Mouse (Mus musculus) lung, embryonic 15.5 days (tissue): Measurements from ENCODE around the gene Rims1. TPM values are rescaled to one million over a fixed set of nuclear protein-coding genes. Genes with fewer than 3 reads are reported as not detected.

Source experiments
- ATAC-seq: fragments of 200-750 bp; cut with Nextera tagmentation; 2 replicates; pipeline ENCODE4 v1.8.0; 2017; ENCODE audit warnings: moderate number of reproducible peaks, borderline replicate concordance; ENCODE audit not compliant: low FRiP score, low TSS enrichment; ENCODE audit errors: extremely low read depth
- H3K27ac ChIP-seq: fragments of 300-500 bp; sonication (generic); 2 replicates; pipeline ENCODE4 v1.5.1; 2015; ENCODE audit warnings: moderate library complexity, mild to moderate bottlenecking, inconsistent platforms
- H3K27me3 ChIP-seq: fragments of 300-500 bp; sonication (generic); 2 replicates; pipeline ENCODE4 v1.6.1; 2015; ENCODE audit warnings: inconsistent platforms
- H3K36me3 ChIP-seq: fragments of 300-500 bp; sonication (generic); 2 replicates; pipeline ENCODE4 v1.6.1; 2015; ENCODE audit warnings: inconsistent platforms
- H3K4me1 ChIP-seq: fragments of 300-500 bp; sonication (generic); 2 replicates; pipeline ENCODE4 v1.6.1; 2015; ENCODE audit warnings: inconsistent platforms
- H3K4me2 ChIP-seq: fragments of 300-500 bp; sonication (generic); 2 replicates; pipeline ENCODE4 v1.6.1; 2015; ENCODE audit warnings: inconsistent platforms, mild to moderate bottlenecking, moderate library complexity
- H3K4me3 ChIP-seq: fragments of 300-500 bp; sonication (generic); 2 replicates; pipeline ENCODE4 v1.5.1; 2015; ENCODE audit warnings: mild to moderate bottlenecking, inconsistent platforms
- H3K9ac ChIP-seq: fragments of 300-500 bp; sonication (generic); 2 replicates; pipeline ENCODE4 v1.6.1; 2015; ENCODE audit warnings: inconsistent platforms
- H3K9me3 ChIP-seq: fragments of 300-500 bp; sonication (generic); 2 replicates; pipeline ENCODE4 v1.6.1; 2016; ENCODE audit warnings: inconsistent platforms
- WGBS: fragments of 180-500 bp; shearing (Covaris S2); methylation state at CpG from one replicate; pipeline ENCODE4 v1.1.7; 2015; 5-methylcytosine and 5-hydroxymethylcytosine counted together
- polyA plus RNA-seq: library from polyadenylated mRNA; unstranded; fragments of >200 nt; fragmentation: Nextera tagmentation; extraction: Ambion mirVana; gene quantifications from 2 replicates; pipeline ENCODE4 v1.2.1, GENCODE M21; 2015

The Rims1 gene
- polyA plus RNA-seq, 1 experiment from 2014 or later = 2.2 TPM

DNA sequence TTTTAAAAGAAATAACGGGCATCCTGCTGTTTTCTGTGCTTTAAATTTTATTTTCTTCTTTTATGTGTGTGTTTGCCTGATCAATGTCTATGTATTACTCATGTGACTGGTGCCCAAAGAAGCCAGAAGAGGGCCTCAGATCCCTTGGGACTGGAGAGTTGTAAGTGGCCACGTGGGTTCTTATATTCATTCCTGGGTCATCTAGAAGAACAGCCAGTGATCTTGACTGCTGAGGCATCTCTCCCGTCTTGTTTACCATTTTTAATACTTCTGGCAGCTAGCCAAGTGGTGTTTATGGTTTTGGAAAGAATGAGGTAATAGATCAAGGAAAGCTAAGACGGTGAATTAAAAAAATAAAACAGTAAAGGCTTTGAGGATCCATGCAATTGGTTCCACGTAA, 178.8 kb downstream of the Rims1 start:
- Histone ChIP-seq H3K36me3 (no peaks in the 10 kb centered on the region), H3K4me1 (no peaks in the 10 kb centered on the region; the same call in 1 of the 2 replicates), H3K27me3 (no peaks in the 10 kb centered on the region), H3K4me3 (no peak overlapping the region), H3K9ac (no peak overlapping the region), H3K4me2 (no peak overlapping the region), H3K9me3 (no peaks in the 10 kb centered on the region), H3K27ac (no peak overlapping the region)
- no peak for ATAC-seq
- 20% methylated on average over 5 of the region's 5 CpGs for WGBS

DNA sequence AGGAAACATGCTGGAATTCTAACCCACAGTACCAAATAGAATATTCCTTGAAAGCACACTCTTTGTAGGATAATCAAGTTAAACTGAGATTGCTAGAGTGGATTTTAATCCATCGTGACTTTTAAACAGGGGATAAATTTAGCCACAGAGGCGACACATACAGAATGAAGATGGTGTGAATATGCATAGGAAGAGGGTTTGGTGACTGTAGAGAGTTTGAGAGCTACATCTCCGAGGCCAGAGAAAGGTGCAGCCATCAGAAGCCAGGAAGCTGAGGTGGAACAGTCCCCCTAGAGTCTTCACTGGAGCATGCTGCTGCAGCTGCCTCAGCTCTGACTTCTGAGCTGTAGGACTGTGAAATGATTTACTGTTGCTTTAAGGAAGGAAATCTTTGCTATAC, 179.5 kb downstream of the Rims1 start:
- H3K4me3 ChIP-seq = no peak overlapping the region
- ATAC-seq = no peak
- H3K27me3 ChIP-seq = no peaks in the 10 kb centered on the region
- H3K27ac ChIP-seq = no peak overlapping the region
- H3K4me1 ChIP-seq = no peaks in the 10 kb centered on the region; the same call in 1 of the 2 replicates
- H3K9ac ChIP-seq = no peak overlapping the region
- 60% methylated on average over 3 of the region's 3 CpGs for WGBS
- H3K9me3 ChIP-seq = no peaks in the 10 kb centered on the region
- H3K36me3 ChIP-seq = no peaks in the 10 kb centered on the region
- H3K4me2 ChIP-seq = no peak overlapping the region

DNA sequence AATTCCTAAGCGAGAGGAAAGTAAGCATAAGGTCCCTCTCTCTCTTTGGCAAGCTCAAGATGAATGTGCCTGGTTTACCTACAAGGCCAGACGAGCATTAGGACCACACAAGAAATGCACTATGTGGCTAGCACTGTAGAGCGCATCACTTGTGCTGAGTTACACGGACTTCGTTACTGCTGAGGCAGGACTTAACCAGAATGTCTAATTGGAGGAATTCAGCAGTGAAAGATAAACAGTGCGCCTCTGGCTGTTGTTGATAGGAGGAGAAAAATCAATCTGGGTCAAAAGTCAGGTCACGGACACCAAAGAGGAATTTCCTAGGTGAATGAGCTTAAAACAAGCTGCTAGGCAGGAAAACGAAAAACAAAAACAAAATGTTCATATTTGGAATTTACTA, 185.0 kb downstream of the Rims1 start:
- ATAC-seq = no peak
- H3K4me1 ChIP-seq = no peaks in the 10 kb centered on the region
- no peaks in the 10 kb centered on the region for H3K27me3 ChIP-seq
- WGBS = 42% methylated on average over 8 of the region's 8 CpGs
- no peak overlapping the region for H3K4me2 ChIP-seq
- H3K9ac ChIP-seq = no peak overlapping the region
- H3K36me3 ChIP-seq = no peaks in the 10 kb centered on the region
- H3K4me3 ChIP-seq = no peak overlapping the region
- H3K9me3 ChIP-seq = no peaks in the 10 kb centered on the region
- no peak overlapping the region for H3K27ac ChIP-seq

DNA sequence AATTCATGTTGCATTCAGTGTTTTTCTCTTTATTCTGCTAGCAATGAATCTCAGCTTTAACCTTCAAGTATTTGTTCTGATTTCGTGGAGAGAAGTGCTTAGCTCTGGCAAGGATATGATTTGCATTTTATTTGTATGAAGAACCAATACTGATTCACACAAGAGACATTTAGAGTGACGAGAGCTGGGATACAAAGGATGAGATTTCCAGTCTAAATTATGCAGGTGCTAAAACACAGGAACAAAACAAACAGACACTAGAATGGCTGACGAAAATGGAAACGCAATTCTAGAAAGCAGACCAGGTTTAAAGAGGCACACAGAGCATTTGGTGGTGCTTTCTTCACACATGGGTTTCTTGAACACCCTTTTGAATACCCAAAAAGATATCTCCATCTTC, 190.2 kb downstream of the Rims1 start:
- no peak overlapping the region for H3K27ac ChIP-seq
- 65% methylated on average over 4 of the region's 4 CpGs for WGBS

DNA sequence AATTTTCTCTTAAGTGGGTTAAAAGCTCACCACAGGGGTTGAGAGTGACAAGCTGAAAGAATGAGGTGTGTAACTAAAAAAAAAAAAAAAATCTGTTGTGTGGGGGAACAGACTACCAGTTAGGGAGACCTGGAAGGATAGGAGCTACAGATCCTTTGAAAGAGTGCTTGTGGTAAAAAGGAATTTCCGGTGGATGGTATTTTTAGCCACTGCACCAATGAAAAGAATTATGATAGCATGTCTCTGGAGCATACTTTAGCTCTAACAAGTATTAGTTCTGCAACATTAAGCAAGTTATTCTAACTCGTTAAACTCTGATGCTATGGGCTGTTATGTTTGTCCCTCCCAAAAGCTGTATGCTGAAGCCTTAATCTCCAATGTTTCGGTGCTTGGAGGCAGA, 192.2 kb downstream of the Rims1 start:
- no peak for ATAC-seq
- 73% methylated on average over 3 of the region's 3 CpGs for WGBS
- Histone ChIP-seq H3K9ac (no peak overlapping the region), H3K27me3 (no peaks in the 10 kb centered on the region), H3K9me3 (no peaks in the 10 kb centered on the region), H3K4me1 (no peaks in the 10 kb centered on the region), H3K36me3 (no peaks in the 10 kb centered on the region), H3K27ac (no peak overlapping the region), H3K4me3 (no peak overlapping the region), H3K4me2 (no peak overlapping the region)

More for the DNA sequence above, 190.2 kb downstream of the Rims1 start:
- H3K9me3 ChIP-seq = no peaks in the 10 kb centered on the region
- no peak overlapping the region for H3K9ac ChIP-seq
- no peaks in the 10 kb centered on the region for H3K27me3 ChIP-seq
- no peaks in the 10 kb centered on the region for H3K36me3 ChIP-seq
- H3K4me1 ChIP-seq = no peaks in the 10 kb centered on the region
- ATAC-seq = no peak
- H3K4me2 ChIP-seq = no peak overlapping the region
- H3K4me3 ChIP-seq = no peak overlapping the region

DNA sequence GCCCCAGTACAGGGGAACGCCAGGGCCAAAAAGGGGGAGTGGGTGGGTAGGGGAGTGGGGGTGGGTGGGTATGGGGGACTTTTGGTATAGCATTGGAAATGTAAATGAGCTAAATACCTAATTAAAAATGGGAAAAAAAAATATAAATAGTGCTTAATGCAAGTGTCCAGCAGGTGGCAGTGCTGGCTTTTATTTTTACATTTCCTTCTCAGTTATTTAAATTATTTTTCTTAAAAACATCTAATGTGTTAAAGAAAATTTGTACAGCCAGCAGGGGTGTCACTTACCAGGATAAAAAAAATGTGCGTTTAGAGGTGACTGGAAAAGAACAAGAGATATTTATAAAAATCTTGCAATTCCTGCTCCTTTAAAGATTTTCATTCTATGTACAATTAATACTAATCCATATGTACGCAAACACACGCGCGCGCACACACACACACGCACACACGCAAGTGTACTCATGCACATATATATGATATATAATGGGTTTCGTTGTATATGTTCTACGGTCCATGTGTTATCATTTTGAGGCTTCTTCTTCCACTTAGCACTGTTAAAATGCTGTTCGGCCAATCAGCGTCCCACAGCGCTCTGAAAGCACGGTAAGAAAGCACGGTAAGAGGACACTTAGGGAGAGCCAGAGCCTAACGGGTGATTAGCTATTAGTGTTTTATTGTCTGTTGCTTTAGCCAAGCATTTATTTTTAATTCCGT, 201.3 kb downstream of the Rims1 start:
- no peak overlapping the region for H3K4me2 ChIP-seq
- 67% methylated on average over 18 of the region's 18 CpGs for WGBS
- no peak overlapping the region for H3K9ac ChIP-seq
- no peak overlapping the region for H3K27ac ChIP-seq
- ATAC-seq = no peak
- no peaks in the 10 kb centered on the region for H3K9me3 ChIP-seq
- no peaks in the 10 kb centered on the region for H3K27me3 ChIP-seq
- no peaks in the 10 kb centered on the region for H3K4me1 ChIP-seq
- no peaks in the 10 kb centered on the region for H3K36me3 ChIP-seq
- no peak overlapping the region for H3K4me3 ChIP-seq

DNA sequence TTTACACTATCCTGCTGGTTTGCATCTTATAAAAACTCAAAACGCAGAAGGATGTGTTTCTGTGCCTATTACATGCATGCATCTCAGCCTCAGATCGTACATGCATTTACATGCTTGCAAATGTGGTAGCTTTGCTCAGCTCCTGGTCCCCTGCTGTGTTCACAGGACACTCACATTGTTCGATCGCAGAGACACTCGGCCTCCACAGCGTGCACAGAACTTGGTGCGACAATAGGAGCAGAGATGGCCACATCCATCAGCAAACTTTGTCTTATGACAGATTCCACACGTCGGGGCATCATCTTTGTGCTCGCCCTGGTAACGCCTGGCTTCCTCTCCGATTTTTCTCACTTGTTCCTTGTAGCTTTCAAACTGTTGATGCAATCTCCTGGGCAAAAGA, 209.6 kb downstream of the Rims1 start:
- WGBS = 48% methylated on average over 12 of the region's 12 CpGs
- H3K4me1 ChIP-seq = 0 out of 2 replicates have a peak, but pooled peaks cover 7% of the 10 kb centered on the region
- ATAC-seq = no peak

DNA sequence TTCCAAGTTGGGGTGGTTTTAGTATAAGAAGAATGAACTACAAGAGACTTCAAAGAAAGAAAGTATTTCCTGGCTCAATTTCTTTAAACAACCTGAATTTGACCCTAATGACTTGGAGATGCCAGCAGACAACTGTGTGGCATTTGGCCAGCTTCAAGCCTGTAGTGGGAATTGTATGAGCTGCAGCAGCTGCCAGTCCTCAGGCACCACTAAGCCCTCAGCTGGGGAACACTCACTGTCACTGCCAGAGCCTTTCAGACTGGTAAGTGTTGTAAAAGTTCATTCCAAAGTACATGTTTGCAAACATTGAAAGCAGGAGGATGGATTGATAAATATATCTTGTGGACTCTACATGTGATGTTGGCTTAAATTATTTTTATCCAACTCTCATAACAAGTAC, 211.0 kb downstream of the Rims1 start:
- ATAC-seq = peak; percentile 83; the same call in 1 of the 2 replicates
- H3K27ac ChIP-seq = no peak overlapping the region
- 0 out of 2 replicates have a peak, but pooled peaks cover 7% of the 10 kb centered on the region for H3K4me1 ChIP-seq
- no peak overlapping the region for H3K9ac ChIP-seq
- H3K4me3 ChIP-seq = no peak overlapping the region
- H3K9me3 ChIP-seq = no peaks in the 10 kb centered on the region
- H3K36me3 ChIP-seq = no peaks in the 10 kb centered on the region
- no peaks in the 10 kb centered on the region for H3K27me3 ChIP-seq
- H3K4me2 ChIP-seq = no peak overlapping the region

More for the DNA sequence above, 209.6 kb downstream of the Rims1 start:
- Histone ChIP-seq H3K27ac (no peak overlapping the region), H3K4me2 (no peak overlapping the region), H3K36me3 (no peaks in the 10 kb centered on the region), H3K27me3 (no peaks in the 10 kb centered on the region), H3K9ac (no peak overlapping the region), H3K4me3 (no peak overlapping the region), H3K9me3 (no peaks in the 10 kb centered on the region)

DNA sequence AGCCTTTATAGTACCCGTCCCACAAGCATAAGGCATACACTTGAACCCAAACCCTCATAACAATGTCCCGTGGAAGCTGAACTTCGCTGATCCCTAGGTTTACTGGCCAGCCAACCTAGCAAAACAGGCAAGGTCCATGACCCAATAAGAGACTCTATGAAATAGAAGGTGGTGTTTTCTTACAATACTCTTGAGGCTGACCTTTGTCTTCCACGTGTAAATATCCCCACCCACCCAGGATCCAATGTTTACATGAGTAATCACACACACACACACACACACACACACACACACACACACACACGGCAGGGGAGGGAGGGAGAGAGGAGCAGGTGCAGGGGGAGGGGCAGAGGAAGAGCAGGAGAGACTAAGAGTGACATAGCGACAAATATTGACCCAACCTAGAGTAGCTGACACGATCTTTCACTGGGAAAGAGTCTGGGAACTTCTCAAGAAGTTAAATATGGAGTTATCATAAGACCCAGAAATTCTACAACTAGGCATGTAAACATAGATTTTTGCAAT, 217.9 kb downstream of the Rims1 start:
- no peak overlapping the region for H3K4me3 ChIP-seq
- ATAC-seq = no peak
- no peak overlapping the region for H3K27ac ChIP-seq
- no peak overlapping the region for H3K9ac ChIP-seq
- no peaks in the 10 kb centered on the region for H3K4me1 ChIP-seq
- H3K9me3 ChIP-seq = no peaks in the 10 kb centered on the region
- no peak overlapping the region for H3K4me2 ChIP-seq
- WGBS = 49% methylated on average over 7 of the region's 7 CpGs
- H3K36me3 ChIP-seq = no peaks in the 10 kb centered on the region
- no peaks in the 10 kb centered on the region for H3K27me3 ChIP-seq

DNA sequence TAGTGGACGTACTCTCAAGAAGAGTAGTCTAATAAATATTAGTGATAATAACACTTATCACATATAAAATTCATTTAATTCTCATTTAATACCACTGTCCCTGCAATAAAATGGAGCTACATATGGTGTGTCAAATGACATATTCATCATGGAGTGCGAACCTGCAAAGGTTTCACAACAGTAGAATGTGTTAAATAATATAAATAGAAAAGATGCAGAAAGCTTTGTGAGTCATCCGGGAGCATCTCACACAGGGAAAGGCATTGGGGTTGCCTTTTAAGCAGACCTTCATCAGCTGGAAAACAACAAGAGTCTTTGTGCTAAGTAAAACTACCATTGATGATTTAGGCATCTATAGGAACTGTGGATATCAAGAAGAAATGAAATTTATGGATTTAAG, 220.2 kb downstream of the Rims1 start:
- no peak overlapping the region for H3K9ac ChIP-seq
- no peaks in the 10 kb centered on the region for H3K9me3 ChIP-seq
- no peaks in the 10 kb centered on the region for H3K36me3 ChIP-seq
- H3K27me3 ChIP-seq = no peaks in the 10 kb centered on the region
- no peak overlapping the region for H3K27ac ChIP-seq
- no peak overlapping the region for H3K4me3 ChIP-seq
- WGBS = 70% methylated on average over 3 of the region's 3 CpGs
- no peak for ATAC-seq
- no peak overlapping the region for H3K4me2 ChIP-seq
- no peaks in the 10 kb centered on the region for H3K4me1 ChIP-seq

DNA sequence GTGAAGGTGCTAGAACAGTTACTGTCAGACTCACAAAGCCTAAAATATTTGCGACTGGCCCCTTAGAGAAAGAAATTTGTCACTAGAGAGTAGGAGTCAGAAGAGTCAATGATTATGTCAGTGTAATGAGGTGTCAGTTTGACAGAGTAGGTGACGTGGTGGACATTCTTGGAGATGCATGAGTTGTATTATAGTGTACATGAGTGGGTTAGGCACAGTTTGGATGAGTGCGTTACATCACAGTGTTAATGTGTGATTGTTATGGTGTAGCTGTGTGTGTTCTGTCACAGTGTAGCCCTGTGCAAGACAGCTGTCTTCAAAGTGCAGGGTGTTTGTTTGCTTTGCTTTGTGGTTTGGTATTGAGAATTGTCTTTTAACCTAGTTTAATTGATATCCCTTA, 226.3 kb downstream of the Rims1 start:
- 25% methylated on average over 3 of the region's 3 CpGs for WGBS
- Histone ChIP-seq H3K27me3 (no peaks in the 10 kb centered on the region), H3K4me1 (no peaks in the 10 kb centered on the region), H3K4me2 (no peak overlapping the region), H3K4me3 (no peak overlapping the region), H3K27ac (no peak overlapping the region), H3K36me3 (no peaks in the 10 kb centered on the region), H3K9ac (no peak overlapping the region), H3K9me3 (no peaks in the 10 kb centered on the region)
- peak; percentile 77; the same call in 1 of the 2 replicates for ATAC-seq

DNA sequence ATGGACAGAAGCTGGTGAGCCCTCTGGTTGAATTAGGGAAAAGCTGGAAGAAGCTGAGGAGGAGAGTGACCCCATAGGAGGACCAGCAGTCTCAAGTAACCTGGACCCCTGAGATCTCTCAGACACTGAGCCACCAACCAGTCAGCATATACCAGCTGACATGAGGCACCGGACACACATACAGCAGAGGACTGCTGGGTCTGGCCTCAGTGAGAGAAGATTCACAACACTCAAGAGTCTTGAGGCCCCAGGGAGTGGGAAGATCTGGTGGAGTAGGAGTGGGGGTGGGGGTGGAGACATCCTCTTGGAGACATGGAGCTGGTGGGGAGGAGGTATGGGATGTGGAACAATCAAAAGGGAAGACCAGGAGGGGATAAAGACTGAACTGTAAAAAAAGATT, 233.1 kb downstream of the Rims1 start:
- ATAC-seq = no peak
- no peaks in the 10 kb centered on the region for H3K27me3 ChIP-seq
- H3K4me3 ChIP-seq = no peak overlapping the region
- H3K36me3 ChIP-seq = no peaks in the 10 kb centered on the region
- no peaks in the 10 kb centered on the region for H3K9me3 ChIP-seq
- H3K9ac ChIP-seq = no peak overlapping the region
- no peak overlapping the region for H3K27ac ChIP-seq
- H3K4me1 ChIP-seq = no peaks in the 10 kb centered on the region
- H3K4me2 ChIP-seq = no peak overlapping the region
- WGBS = 94% methylated on average over 1 of the region's 1 CpGs
